Mouse (Mus musculus) embryonic facial prominence, embryonic 11.5 days (tissue): ENCODE results near the gene Pick1. TPM values are rescaled to one million over a fixed set of nuclear protein-coding genes. Genes with fewer than 3 reads are reported as not detected.

ENCODE experiments used
- ATAC-seq: fragments of 200-750 bp; cut with Nextera tagmentation; replicated peaks from 2 replicates; pipeline ENCODE4 v1.8.0; 2017; ENCODE audit warnings: low read depth; ENCODE audit not compliant: insufficient number of reproducible peaks, low FRiP score, low TSS enrichment
- DNase-seq: peaks from one replicate; pipeline ENCODE4 v3.0.0-alpha.2; 2015; ENCODE audit warnings: low spot score
- H3K27ac ChIP-seq: fragments of 300-500 bp; sonication (generic); replicated peaks from 2 replicates; pipeline ENCODE4 v1.5.1; 2014; ENCODE audit warnings: mild to moderate bottlenecking, low read depth, low read length, control low read depth
- H3K27me3 ChIP-seq: fragments of 300-500 bp; sonication (generic); 2 replicates; pipeline ENCODE4 v1.6.1; 2014; ENCODE audit warnings: mild to moderate bottlenecking, low read length, moderate library complexity, mixed read lengths; ENCODE audit not compliant: control insufficient read depth, insufficient read depth
- H3K36me3 ChIP-seq: fragments of 300-500 bp; sonication (generic); replicated peaks from 2 replicates; pipeline ENCODE4 v1.6.1; 2014; ENCODE audit warnings: low read depth, mild to moderate bottlenecking, low read length, moderate library complexity, mixed read lengths; ENCODE audit not compliant: control insufficient read depth, insufficient read depth
- H3K4me1 ChIP-seq: fragments of 300-500 bp; sonication (generic); 2 replicates; pipeline ENCODE4 v1.6.1; 2014; ENCODE audit warnings: low read length, mixed read lengths; ENCODE audit not compliant: control insufficient read depth, insufficient read depth
- H3K4me2 ChIP-seq: fragments of 300-500 bp; sonication (generic); 2 replicates; pipeline ENCODE4 v1.6.1; 2014; ENCODE audit warnings: low read depth, mild to moderate bottlenecking, control low read depth, low read length, moderate library complexity
- H3K4me3 ChIP-seq: fragments of 300-500 bp; sonication (generic); 2 replicates; pipeline ENCODE4 v1.5.1; 2014; ENCODE audit warnings: low read depth, low read length, control low read depth
- H3K9ac ChIP-seq: fragments of 300-500 bp; sonication (generic); replicated peaks from 2 replicates; pipeline ENCODE4 v1.6.1; 2014; ENCODE audit warnings: mild to moderate bottlenecking, control low read depth, low read length
- H3K9me3 ChIP-seq: fragments of 300-500 bp; sonication (generic); replicated peaks from 2 replicates; pipeline ENCODE4 v1.6.1; 2016; ENCODE audit warnings: mild to moderate bottlenecking, low read length, inconsistent platforms, mixed read lengths; ENCODE audit not compliant: control insufficient read depth
- WGBS: fragments of 180-500 bp; shearing (Covaris S2); extraction: QIAGEN DNeasy Blood & Tissue Kit; methylation state at CpG from one replicate; pipeline ENCODE4 v1.1.7; 2014; 5-methylcytosine and 5-hydroxymethylcytosine counted together
- polyA plus RNA-seq: library from polyadenylated mRNA; unstranded; fragments of >200 nt; fragmentation: Nextera tagmentation; extraction: Ambion mirVana; gene quantifications from 2 replicates; pipeline ENCODE4 v1.2.1, GENCODE M21; 2014

The Pick1 gene
- polyA plus RNA-seq, 1 experiment from 2014 or later: 18.0 TPM

DNA sequence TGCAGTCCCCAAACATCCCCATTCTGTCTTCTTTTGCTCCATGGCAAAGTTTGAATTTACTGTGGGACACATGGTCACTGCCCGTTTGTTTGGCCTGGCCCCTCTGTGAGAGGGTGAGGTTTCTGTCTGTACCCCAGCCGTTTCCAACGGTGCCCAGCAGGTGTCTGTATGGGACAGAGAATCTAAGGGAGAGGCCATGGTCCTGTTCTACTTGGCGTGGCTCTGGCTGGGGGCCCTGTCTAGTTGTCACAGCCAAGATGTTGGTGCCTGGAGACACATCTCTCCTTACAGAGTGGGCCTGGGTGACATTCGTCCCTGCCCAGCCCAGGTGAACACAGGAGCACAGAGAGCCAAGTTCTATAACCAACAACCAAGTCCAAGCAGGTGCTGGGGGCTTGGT, 51.9 kb downstream of the Pick1 start:
- H3K27me3 ChIP-seq: no peaks in the 10 kb centered on the region
- no peaks in the 10 kb centered on the region for H3K4me1 ChIP-seq
- H3K9me3 ChIP-seq: no peaks in the 10 kb centered on the region
- ATAC-seq (no peak), DNase-seq (no peak)
- no peak overlapping the region for H3K4me2 ChIP-seq
- no peak overlapping the region for H3K4me3 ChIP-seq
- H3K27ac ChIP-seq: no peak overlapping the region
- no peak overlapping the region for H3K9ac ChIP-seq
- H3K36me3 ChIP-seq: no peaks in the 10 kb centered on the region
- 60% methylated on average over 5 of the region's 5 CpGs for WGBS

GRCm38 (mm10) chr15:79281389-79281788, 52.4 kb downstream of the Pick1 start:
- Histone ChIP-seq H3K9ac (no peak overlapping the region), H3K27ac (no peak overlapping the region), H3K36me3 (no peaks in the 10 kb centered on the region; the same call in 1 of the 2 replicates), H3K9me3 (no peaks in the 10 kb centered on the region), H3K4me3 (no peak overlapping the region), H3K4me1 (no peaks in the 10 kb centered on the region), H3K27me3 (no peaks in the 10 kb centered on the region), H3K4me2 (no peak overlapping the region)
- DNase-seq: peak; percentile 49
- ATAC-seq: no peak
- 95% methylated on average over 1 of the region's 1 CpGs for WGBS

GRCm38 (mm10) chr15:79282434-79282833, 53.5 kb downstream of the Pick1 start:
- H3K9ac ChIP-seq: no peak overlapping the region

DNA sequence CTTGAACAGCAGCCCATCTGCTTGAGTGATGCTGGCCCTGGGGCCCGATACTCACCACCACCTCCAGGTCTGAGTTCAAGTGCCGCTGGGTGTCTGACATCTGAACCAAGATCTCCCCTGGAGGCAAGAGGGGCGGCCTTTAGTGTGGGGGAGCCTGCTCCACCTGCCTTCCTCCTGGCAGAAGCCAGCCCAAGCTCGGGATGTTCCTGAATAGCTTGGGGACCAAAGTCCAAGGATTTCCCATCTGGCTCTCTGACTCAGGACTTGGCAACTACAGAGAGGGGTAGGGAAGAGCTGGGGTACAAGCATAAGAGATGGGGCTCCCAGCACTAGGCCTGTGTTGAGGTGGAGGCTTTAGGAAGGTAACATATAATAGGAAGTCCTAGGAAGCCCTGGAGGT, 54.4 kb downstream of the Pick1 start:
- Histone ChIP-seq H3K36me3 (no peaks in the 10 kb centered on the region; the same call in 1 of the 2 replicates), H3K9ac (no peak overlapping the region), H3K4me2 (no peak overlapping the region), H3K27me3 (no peaks in the 10 kb centered on the region), H3K9me3 (no peaks in the 10 kb centered on the region), H3K27ac (no peak overlapping the region), H3K4me1 (no peaks in the 10 kb centered on the region), H3K4me3 (no peak overlapping the region)
- no peak for ATAC-seq
- WGBS: 84% methylated on average over 4 of the region's 4 CpGs
- DNase-seq: no peak

More at GRCm38 (mm10) chr15:79282434-79282833, 53.5 kb downstream of the Pick1 start:
- ATAC-seq (no peak), DNase-seq (no peak)
- no peaks in the 10 kb centered on the region; the same call in 1 of the 2 replicates for H3K36me3 ChIP-seq
- H3K4me3 ChIP-seq: no peak overlapping the region
- no peaks in the 10 kb centered on the region for H3K9me3 ChIP-seq
- H3K27me3 ChIP-seq: no peaks in the 10 kb centered on the region
- H3K4me2 ChIP-seq: no peak overlapping the region
- WGBS: 83% methylated on average over 5 of the region's 5 CpGs
- H3K27ac ChIP-seq: no peak overlapping the region
- no peaks in the 10 kb centered on the region for H3K4me1 ChIP-seq

GRCm38 (mm10) chr15:79285399-79285798, 56.4 kb downstream of the Pick1 start, which contains the start of gene Baiap2l2:
TSS of gene Baiap2l2 (minus strand) at chr15:79285537.
- WGBS: 53% methylated on average over 8 of the region's 10 CpGs
- Histone ChIP-seq H3K4me3 (no peak within 1 kb of the TSS), H3K27ac (no peak within 1 kb of the TSS), H3K36me3 (no peaks in the 10 kb centered on the region; the same call in 1 of the 2 replicates), H3K4me2 (no peak within 1 kb of the TSS), H3K4me1 (no peaks in the 10 kb centered on the region), H3K9me3 (no peaks in the 10 kb centered on the region), H3K9ac (no peak within 1 kb of the TSS), H3K27me3 (no peaks in the 10 kb centered on the region)
- no peak for ATAC-seq
- DNase-seq: no peak

- no peak overlapping the region for H3K4me3 ChIP-seq
- H3K36me3 ChIP-seq: no peaks in the 10 kb centered on the region; the same call in 1 of the 2 replicates
- H3K4me2 ChIP-seq: no peak overlapping the region
- no peak overlapping the region for H3K9ac ChIP-seq
- ATAC-seq (no peak), DNase-seq (no peak)
- no peaks in the 10 kb centered on the region for H3K27me3 ChIP-seq
- H3K27ac ChIP-seq: no peak overlapping the region
- H3K9me3 ChIP-seq: no peaks in the 10 kb centered on the region
- no peaks in the 10 kb centered on the region for H3K4me1 ChIP-seq
- 86% methylated on average over 7 of the region's 7 CpGs for WGBS
These were observed 57.2 kb downstream of the Pick1 start for GRCm38 (mm10) chr15:79286141-79286540.

GRCm38 (mm10) chr15:79287091-79287490, 58.1 kb downstream of the Pick1 start:
- no peak for DNase-seq
- Histone ChIP-seq H3K4me1 (no peaks in the 10 kb centered on the region), H3K27ac (no peak overlapping the region), H3K36me3 (no peaks in the 10 kb centered on the region; the same call in 1 of the 2 replicates), H3K4me2 (no peak overlapping the region), H3K9me3 (no peaks in the 10 kb centered on the region), H3K27me3 (no peaks in the 10 kb centered on the region), H3K9ac (no peak overlapping the region), H3K4me3 (no peak overlapping the region)
- WGBS: 90% methylated on average over 7 of the region's 7 CpGs
- no peak for ATAC-seq

DNA sequence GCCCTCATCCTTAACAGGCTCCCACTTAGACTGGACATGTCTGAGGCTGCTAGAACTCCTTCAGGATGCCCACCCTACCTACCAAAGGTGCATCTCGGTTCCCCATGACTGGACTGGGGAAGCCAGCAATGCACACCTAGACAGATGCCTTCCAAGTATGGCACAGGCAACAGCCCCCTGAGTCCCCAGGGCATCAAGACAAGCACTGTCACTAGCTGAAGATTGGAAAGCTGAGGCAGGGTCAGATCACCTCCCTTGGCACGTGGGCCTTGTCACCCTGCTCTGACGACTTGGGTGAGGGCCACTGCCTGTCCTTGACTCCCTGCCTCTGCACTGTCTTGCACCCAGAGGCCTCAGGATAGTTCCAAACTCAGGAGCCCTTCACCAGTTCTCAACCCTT, 59.4 kb downstream of the Pick1 start:
- Histone ChIP-seq H3K36me3 (no peaks in the 10 kb centered on the region; the same call in 1 of the 2 replicates), H3K4me2 (no peak overlapping the region), H3K9me3 (no peaks in the 10 kb centered on the region), H3K27ac (no peak overlapping the region), H3K9ac (no peak overlapping the region), H3K27me3 (no peaks in the 10 kb centered on the region), H3K4me3 (no peak overlapping the region), H3K4me1 (no peaks in the 10 kb centered on the region)
- no peak for DNase-seq
- ATAC-seq: no peak
- WGBS: 83% methylated on average over 3 of the region's 3 CpGs
